Mouse (Mus musculus) hindbrain, embryonic 15.5 days (tissue): ENCODE measurements around the gene Tnfrsf17. TPM values are rescaled to one million over a fixed set of nuclear protein-coding genes. Genes with fewer than 3 reads are reported as not detected.

Experiments used
- ATAC-seq: fragments of 200-750 bp; cut with Nextera tagmentation; 2 replicates; pipeline ENCODE4 v1.8.0; 2017; ENCODE audit warnings: low read depth, moderate number of reproducible peaks, moderate TSS enrichment; ENCODE audit not compliant: low FRiP score
- H3K27ac ChIP-seq: fragments of 300-500 bp; sonication (generic); replicated peaks from 2 replicates; pipeline ENCODE4 v1.5.1; 2015; ENCODE audit warnings: mild to moderate bottlenecking, inconsistent platforms
- H3K27me3 ChIP-seq: fragments of 300-500 bp; sonication (generic); 2 replicates; pipeline ENCODE4 v1.6.1; 2015; ENCODE audit warnings: control low read depth, inconsistent platforms
- H3K36me3 ChIP-seq: fragments of 300-500 bp; sonication (generic); 2 replicates; pipeline ENCODE4 v1.6.1; 2015; ENCODE audit warnings: control low read depth, inconsistent platforms
- H3K4me1 ChIP-seq: fragments of 300-500 bp; sonication (generic); replicated peaks from 2 replicates; pipeline ENCODE4 v1.6.1; 2015; ENCODE audit warnings: control low read depth, inconsistent platforms
- H3K4me2 ChIP-seq: fragments of 300-500 bp; sonication (generic); 2 replicates; pipeline ENCODE4 v1.6.1; 2015; ENCODE audit warnings: moderate library complexity, mild to moderate bottlenecking, inconsistent platforms
- H3K4me3 ChIP-seq: fragments of 300-500 bp; sonication (generic); 2 replicates; pipeline ENCODE4 v1.5.1; 2015; ENCODE audit warnings: mild to moderate bottlenecking, inconsistent platforms
- H3K9ac ChIP-seq: fragments of 300-500 bp; sonication (generic); 2 replicates; pipeline ENCODE4 v1.6.1; 2015; ENCODE audit warnings: inconsistent platforms
- H3K9me3 ChIP-seq: fragments of 300-500 bp; sonication (generic); 2 replicates; pipeline ENCODE4 v1.6.1; 2016; ENCODE audit warnings: control low read depth, inconsistent platforms
- WGBS: fragments of 180-500 bp; shearing (Covaris S2); methylation state at CpG from one replicate; pipeline ENCODE4 v1.1.7; 2015; 5-methylcytosine and 5-hydroxymethylcytosine counted together
- polyA plus RNA-seq: library from polyadenylated mRNA; unstranded; fragments of >200 nt; fragmentation: Nextera tagmentation; extraction: Ambion mirVana; gene quantifications from 2 replicates; pipeline ENCODE4 v1.2.1, GENCODE M21; 2015

Tnfrsf17 gene
- polyA plus RNA-seq, 1 experiment from 2014 or later: 0.19 TPM

DNA sequence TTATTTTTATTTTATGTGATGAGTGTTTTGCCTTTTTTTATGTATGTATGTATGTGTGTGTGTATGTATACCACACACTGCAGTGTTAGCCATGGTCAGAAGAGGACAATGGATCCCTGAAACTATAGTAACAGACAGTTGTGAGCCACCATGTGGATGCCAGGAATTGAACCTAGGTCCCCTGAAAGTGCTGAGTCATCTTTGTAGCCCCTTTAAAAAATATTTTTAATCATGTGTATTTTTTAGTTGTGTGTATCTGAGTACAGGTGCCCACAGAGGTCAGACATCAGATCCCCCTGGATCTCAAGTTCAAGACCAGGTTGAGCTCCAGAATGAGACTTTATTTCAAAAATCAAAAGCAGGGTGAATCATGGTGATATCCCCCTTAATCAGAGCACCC is 9.9 kb upstream of the Tnfrsf17 start:
- H3K9ac ChIP-seq: no peak overlapping the region
- H3K27me3 ChIP-seq: no peaks in the 10 kb centered on the region
- no peak overlapping the region for H3K4me2 ChIP-seq
- H3K36me3 ChIP-seq: no peaks in the 10 kb centered on the region
- no peak for ATAC-seq
- no peaks in the 10 kb centered on the region for H3K4me1 ChIP-seq
- no peak overlapping the region for H3K27ac ChIP-seq
- no peaks in the 10 kb centered on the region for H3K9me3 ChIP-seq
- no peak overlapping the region for H3K4me3 ChIP-seq

DNA sequence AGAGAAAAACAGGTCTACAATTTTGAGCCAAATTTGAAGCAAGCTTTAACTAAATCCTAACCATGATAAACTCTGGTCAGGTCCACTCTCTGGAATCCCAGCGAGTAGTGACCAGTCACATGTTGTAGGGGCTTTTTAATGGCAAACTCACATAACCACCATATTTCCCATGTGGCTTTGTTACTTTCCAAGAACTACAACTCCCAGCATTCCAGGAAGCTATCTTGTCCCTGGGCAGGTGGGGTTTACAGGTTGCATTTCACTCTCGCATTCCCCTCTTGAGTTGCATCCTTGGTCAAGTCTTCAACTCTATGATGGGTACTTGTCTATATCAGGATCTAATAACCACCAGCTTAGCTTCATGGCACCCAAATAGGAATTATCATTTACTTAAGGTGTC is 8.1 kb upstream of the Tnfrsf17 start:
- ATAC-seq: no peak
- Histone ChIP-seq H3K27ac (no peak overlapping the region), H3K4me2 (no peak overlapping the region), H3K4me3 (no peak overlapping the region), H3K27me3 (no peaks in the 10 kb centered on the region), H3K4me1 (no peaks in the 10 kb centered on the region), H3K36me3 (no peaks in the 10 kb centered on the region), H3K9ac (no peak overlapping the region), H3K9me3 (no peaks in the 10 kb centered on the region)
- 93% methylated on average over 2 of the region's 2 CpGs for WGBS

DNA sequence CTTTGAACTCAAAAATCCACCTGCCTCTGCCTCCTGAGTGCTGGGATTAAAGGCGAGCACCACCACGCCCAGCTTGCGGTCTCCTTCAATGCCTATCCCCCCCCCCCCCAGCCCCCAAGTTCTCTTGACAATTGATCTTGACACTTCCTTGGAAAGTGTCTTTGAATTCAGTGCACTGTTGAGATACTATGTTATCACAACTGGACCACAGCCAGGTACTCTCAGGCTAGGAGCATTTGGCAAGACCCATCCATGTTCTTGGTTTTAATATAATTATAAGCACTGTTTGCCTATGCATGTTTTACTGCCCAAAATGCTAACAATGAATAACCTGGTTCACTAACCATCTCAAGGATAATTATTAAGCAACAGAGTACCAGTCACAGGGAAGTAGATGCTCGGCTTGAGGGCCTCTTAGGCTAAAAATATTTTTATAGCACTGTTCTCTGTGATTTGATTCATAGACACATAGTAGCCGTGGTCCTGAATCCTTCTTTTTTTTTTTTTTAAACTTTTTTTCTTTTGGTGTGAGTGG is 2.2 kb downstream of the Tnfrsf17 start:
- Histone ChIP-seq H3K9me3 (no peaks in the 10 kb centered on the region), H3K4me3 (no peak overlapping the region), H3K27ac (no peak overlapping the region), H3K4me2 (no peak overlapping the region), H3K27me3 (no peaks in the 10 kb centered on the region), H3K36me3 (no peaks in the 10 kb centered on the region), H3K4me1 (no peaks in the 10 kb centered on the region), H3K9ac (no peak overlapping the region)
- no peak for ATAC-seq
- WGBS: 86% methylated on average over 5 of the region's 5 CpGs

DNA sequence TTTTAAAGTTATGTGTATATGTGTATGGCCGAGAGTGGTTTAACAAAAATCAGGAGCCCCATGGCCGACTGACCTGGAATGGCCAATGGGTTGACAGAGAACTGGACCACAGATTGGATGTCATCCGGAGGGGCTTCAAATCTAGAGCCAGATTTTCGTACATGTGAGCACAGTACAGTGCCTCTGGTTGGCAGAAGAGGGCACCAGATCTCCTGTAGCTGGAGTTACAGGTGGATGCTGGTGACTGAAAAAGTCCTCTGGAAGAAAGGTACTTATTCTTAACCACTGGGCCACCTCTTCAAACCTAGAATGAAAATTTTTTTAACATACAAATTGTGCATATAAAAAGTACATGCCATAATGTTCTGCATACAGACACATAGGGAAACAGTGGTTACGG is 3.1 kb downstream of the Tnfrsf17 start:
- no peak overlapping the region for H3K9ac ChIP-seq
- no peaks in the 10 kb centered on the region for H3K9me3 ChIP-seq
- H3K27ac ChIP-seq: no peak overlapping the region
- H3K4me2 ChIP-seq: no peak overlapping the region
- H3K36me3 ChIP-seq: no peaks in the 10 kb centered on the region
- no peak for ATAC-seq
- H3K27me3 ChIP-seq: no peaks in the 10 kb centered on the region
- H3K4me3 ChIP-seq: no peak overlapping the region
- WGBS: 74% methylated on average over 5 of the region's 5 CpGs
- H3K4me1 ChIP-seq: peaks cover 3% of the 10 kb centered on the region; the same call in 1 of the 2 replicates

DNA sequence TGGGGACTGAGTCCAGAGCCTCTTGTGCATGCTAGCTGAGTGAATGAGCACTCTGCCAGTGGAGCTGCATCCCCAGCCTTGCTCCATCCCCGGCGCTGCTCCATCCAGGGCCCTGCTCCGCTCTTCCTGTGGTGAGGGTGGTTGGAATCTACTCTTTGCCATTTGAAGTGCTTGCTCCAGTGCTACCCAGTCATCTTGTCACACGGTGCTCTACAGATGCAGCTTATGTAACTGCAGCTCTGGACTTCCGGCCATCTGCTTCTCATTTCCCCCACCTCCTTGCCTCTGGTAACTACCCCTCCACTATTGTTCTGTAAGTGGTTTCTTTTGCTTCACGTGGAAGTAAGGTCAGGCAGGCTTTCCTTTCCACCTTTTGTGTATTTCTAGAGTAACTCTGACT is 3.7 kb downstream of the Tnfrsf17 start:
- H3K9ac ChIP-seq: no peak overlapping the region
- 74% methylated on average over 6 of the region's 6 CpGs for WGBS
- H3K27me3 ChIP-seq: no peaks in the 10 kb centered on the region
- H3K27ac ChIP-seq: no peak overlapping the region
- H3K9me3 ChIP-seq: no peaks in the 10 kb centered on the region
- H3K4me1 ChIP-seq: peaks cover 8% of the 10 kb centered on the region
- H3K4me3 ChIP-seq: no peak overlapping the region
- ATAC-seq: no peak
- no peaks in the 10 kb centered on the region for H3K36me3 ChIP-seq
- H3K4me2 ChIP-seq: no peak overlapping the region

DNA sequence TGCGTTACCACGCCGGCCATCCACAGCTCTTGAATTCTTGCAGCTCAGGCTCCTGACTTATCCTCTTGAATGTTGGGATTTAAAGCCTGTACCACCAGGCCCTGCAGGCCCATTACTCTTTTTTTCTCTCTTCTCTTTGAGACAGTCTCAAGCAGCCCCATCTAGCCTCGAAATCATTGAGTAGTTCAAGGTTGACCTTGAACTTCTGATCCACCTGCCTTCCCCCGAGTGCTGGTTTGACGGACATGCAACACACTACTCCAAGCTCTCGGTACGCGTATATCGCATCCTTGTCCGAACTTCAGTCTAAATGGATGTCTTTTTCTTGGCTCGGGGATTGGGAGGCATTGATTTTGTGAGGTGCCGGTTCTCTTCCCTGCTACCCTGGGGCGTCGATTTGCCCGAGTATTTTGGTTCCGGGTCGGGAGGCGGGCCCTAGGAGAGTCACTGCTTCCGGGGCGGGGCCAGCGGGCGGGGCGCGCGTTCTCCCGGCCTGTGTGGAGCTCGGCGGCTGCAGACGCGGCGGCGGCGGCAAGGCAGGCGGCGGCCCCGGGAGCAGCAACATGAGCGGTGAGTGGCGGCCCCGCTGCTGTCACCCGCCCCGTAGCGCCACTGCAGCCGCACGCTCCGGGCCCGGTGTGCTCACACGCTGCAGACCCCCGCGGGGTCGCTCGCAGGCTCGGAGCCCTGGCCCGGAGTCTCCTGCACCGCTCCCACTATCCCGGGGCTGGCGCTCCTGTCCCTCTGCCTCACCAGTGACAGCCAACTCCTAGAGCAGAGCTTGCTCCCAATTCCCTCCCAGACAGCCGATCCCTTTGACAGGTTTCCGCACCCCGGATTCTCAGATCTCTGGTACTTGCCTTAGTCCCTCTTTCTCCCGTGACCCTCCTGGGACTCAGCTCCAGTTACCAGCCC is 9.1 kb downstream of the Tnfrsf17 start, which contains the start of gene Snx29:
Gene Snx29, plus strand, starts transcription at position 500 of the 915 bp plus-strand sequence.
- Histone ChIP-seq H3K9ac (peak within 1 kb of the TSS; percentile 68), H3K36me3 (no peaks in the 10 kb centered on the region), H3K4me3 (peak within 1 kb of the TSS; percentile 72), H3K9me3 (no peaks in the 10 kb centered on the region), H3K4me2 (peak within 1 kb of the TSS; percentile 88), H3K4me1 (peaks cover 18% of the 10 kb centered on the region), H3K27ac (peak within 1 kb of the TSS; percentile 85), H3K27me3 (no peaks in the 10 kb centered on the region)
- 5% methylated on average over 59 of the region's 61 CpGs for WGBS
- peak; percentile 99 for ATAC-seq

DNA sequence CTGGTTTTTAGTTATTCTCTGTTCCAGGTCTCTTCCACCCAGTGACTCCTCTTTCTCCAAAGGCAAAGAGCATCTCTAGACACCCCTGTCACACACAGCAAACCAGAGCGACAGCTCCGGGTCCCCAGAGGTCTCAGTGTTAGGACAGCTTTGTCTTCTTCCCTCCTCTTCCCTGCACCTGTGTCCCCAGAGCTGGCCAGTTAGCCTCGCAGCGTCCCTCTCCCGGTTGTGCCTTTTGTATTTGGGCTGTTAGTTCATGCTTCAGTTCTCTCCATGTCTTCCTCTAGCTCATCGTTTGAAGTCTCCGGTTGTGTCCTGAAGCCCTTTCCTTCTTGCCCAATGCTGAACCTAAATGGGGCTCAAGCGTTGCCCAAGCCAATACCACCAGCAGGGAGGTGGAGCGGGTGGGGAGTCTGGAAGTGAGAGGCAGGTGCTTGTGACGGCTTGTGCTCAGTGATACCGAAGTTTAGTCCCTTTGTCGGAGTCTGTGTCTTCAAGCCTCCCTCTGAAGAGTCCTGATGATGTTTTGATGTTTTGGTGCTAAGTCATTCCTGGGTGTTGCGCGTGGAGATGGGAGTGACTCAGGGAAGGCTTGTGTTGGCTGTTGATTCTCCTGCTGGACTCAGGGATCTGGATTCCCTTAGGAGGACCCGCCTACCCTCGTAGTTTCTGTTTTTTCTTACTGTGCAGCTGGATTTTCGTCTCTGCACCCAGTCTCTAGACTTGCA is 9.9 kb downstream of the Tnfrsf17 start:
- Histone ChIP-seq H3K9me3 (no peaks in the 10 kb centered on the region), H3K9ac (peak overlapping the region; percentile 68), H3K36me3 (no peaks in the 10 kb centered on the region), H3K4me1 (peaks cover 18% of the 10 kb centered on the region), H3K27me3 (no peaks in the 10 kb centered on the region), H3K27ac (peak overlapping the region; percentile 85), H3K4me2 (peak overlapping the region; percentile 88), H3K4me3 (peak overlapping the region; percentile 72)
- ATAC-seq: peak; percentile 25; the same call in 1 of the 2 replicates
- WGBS: 3% methylated on average over 17 of the region's 17 CpGs

DNA sequence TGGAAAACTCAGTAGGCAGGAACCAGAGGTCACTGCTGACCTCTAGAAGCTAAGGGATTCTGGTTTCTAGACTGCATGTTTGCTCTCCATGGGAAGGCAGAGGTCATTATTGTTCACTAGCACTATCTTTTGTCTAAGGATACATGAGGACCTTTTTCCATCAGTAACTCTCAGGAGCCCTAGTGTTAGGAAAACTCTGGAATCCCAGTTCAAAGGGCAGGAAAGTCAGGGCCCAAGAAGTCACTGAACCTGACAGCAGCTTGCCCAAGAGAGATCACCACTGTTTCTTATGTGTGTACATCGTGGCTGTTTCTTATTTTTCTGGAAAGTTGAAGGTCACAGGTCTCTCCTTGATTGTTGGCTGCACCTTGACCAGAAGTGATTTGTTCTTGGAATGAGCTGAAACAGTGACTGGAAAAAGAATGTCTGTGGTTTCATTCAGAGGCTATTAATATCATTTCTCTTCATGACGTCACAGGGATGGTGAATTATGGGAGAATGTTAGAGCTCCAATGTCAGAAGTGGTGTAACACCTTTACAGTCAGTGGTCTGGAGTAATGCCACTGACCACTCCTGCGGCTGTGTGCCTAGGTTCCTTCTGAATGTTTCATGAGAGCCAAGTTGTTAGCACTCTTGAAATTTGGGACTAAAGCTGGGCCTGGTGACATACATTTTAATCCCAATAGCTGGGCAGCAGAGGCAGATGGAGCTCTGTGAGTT is 16.6 kb downstream of the Tnfrsf17 start:
- Histone ChIP-seq H3K4me2 (no peak overlapping the region), H3K4me3 (no peak overlapping the region), H3K9me3 (no peaks in the 10 kb centered on the region), H3K9ac (no peak overlapping the region), H3K36me3 (no peaks in the 10 kb centered on the region), H3K27ac (no peak overlapping the region), H3K4me1 (no peaks in the 10 kb centered on the region), H3K27me3 (no peaks in the 10 kb centered on the region)
- WGBS: 85% methylated on average over 3 of the region's 3 CpGs
- no peak for ATAC-seq

DNA sequence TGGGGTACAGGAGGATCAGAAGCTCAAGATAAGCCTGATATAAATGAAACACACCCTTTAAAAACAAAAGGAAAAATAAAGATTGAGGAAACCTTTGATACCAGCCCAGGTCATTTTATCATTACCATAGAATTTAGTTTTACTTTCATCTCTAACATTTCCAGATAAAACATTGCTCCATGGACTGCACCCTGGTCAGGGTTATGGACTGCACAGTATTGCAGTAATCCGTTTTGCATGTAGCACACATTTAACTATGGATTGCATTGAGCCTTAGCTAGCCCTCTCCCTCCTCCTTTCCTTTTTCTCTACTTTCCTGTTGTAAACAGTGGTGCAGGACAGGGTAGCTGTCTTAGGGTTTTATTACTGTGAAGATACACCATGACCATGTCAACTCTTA is 17.4 kb downstream of the Tnfrsf17 start:
- H3K36me3 ChIP-seq: no peaks in the 10 kb centered on the region
- no peak overlapping the region for H3K9ac ChIP-seq
- no peaks in the 10 kb centered on the region for H3K27me3 ChIP-seq
- H3K4me3 ChIP-seq: no peak overlapping the region
- no peak overlapping the region for H3K4me2 ChIP-seq
- H3K9me3 ChIP-seq: no peaks in the 10 kb centered on the region
- no peak for ATAC-seq
- no peaks in the 10 kb centered on the region for H3K4me1 ChIP-seq
- H3K27ac ChIP-seq: no peak overlapping the region
- 90% methylated on average over 1 of the region's 1 CpGs for WGBS

DNA sequence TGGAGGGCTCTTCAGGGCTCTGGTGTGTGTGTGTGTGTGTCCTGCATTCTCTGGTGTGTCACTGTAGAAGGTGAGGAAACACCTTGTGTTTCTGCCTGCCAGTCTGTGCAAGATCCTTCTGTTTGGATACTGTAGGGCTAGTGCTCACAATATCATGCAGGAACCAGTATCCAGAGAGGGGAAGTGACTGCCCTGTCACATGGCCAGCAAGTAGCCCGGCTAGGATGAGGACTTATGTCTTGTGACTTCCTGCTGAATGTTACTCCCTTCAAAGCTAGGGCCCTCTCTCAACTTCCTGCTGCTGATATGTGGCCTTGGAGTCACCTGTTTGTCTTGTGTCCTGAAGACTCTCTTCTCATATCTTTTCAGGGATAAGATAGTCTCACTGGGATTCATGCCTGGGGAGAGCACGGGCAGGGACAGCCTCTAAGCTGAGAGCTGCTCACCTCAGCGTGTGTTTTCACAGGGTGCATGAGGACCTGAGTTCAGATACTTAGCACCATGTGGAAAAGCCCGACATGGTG is 29.7 kb downstream of the Tnfrsf17 start:
- Histone ChIP-seq H3K27ac (no peak overlapping the region), H3K4me2 (no peak overlapping the region), H3K9ac (no peak overlapping the region), H3K9me3 (no peaks in the 10 kb centered on the region), H3K27me3 (no peaks in the 10 kb centered on the region), H3K36me3 (no peaks in the 10 kb centered on the region), H3K4me3 (no peak overlapping the region), H3K4me1 (no peaks in the 10 kb centered on the region)
- WGBS: 84% methylated on average over 4 of the region's 4 CpGs
- no peak for ATAC-seq

DNA sequence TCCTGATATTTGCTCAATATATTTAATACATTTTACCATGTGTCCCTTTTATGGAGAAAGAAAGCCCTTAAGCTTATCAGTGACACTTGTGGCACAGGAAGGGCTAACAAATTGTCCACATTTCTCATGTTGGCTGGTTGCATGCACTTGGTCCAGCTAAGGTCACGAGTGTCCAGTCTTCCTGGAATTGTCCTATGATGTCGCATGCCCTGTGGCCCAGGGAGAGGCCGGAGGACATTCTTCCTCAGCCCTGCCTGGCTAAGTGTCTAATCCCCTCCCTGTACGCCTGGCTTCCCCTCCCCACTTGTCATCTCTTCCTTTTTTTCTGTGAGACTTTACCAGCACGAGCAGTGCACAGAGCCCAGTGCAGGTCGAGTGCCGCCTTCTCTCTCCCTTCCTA is 38.3 kb downstream of the Tnfrsf17 start:
- H3K4me2 ChIP-seq: no peak overlapping the region
- H3K4me1 ChIP-seq: no peaks in the 10 kb centered on the region
- H3K9me3 ChIP-seq: no peaks in the 10 kb centered on the region
- no peaks in the 10 kb centered on the region for H3K27me3 ChIP-seq
- H3K4me3 ChIP-seq: no peak overlapping the region
- ATAC-seq: no peak
- H3K27ac ChIP-seq: no peak overlapping the region
- no peak overlapping the region for H3K9ac ChIP-seq
- no peaks in the 10 kb centered on the region for H3K36me3 ChIP-seq
- WGBS: 80% methylated on average over 7 of the region's 7 CpGs
